Mouse (Mus musculus) lung, adult 2 months (tissue): ENCODE measurements around the gene Chrnd.

Source experiments
- CTCF ChIP-seq: fragments of 200-500 bp; IDR thresholded peaks from 2 replicates; pipeline ENCODE4 v1.5.1; 2011; ENCODE audit warnings: mild to moderate bottlenecking, low read length, control low read depth; ENCODE audit not compliant: insufficient read depth
- POLR2A ChIP-seq: fragments of 200-500 bp; IDR thresholded peaks from 2 replicates; pipeline ENCODE4 v1.6.1; 2011; ENCODE audit warnings: low read depth, mild to moderate bottlenecking, control low read depth, low read length, borderline replicate concordance; ENCODE audit errors: extremely low read depth

DNA sequence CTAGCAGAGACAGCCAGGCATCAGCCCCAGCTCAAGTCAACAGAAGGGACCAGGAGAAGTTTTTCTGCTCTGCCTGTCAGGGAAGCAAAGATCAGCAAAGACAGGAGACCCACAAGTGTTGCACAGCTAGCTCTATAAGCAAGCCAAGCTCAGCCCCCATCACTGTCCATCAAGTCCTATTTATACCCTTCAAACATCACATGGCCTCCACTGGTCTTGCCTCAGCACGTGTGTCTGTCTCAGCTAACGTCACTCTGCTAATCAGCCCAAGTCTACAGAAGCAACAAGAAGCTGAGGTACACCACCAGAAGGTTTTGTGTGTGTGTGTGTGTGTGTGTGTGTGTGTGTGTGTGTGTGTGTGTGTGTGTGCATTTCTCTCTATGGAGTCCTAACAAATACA lies 10.4 kb downstream of the Chrnd start:
- TF ChIP-seq POLR2A, result no peak
- TF ChIP-seq CTCF, result no peak
